ENCODE assay signal across 8 mouse cellular contexts in genomic region chr6:42709291-42710211, GRCm38 (mm10). TPM values are rescaled to one million over a fixed set of nuclear protein-coding genes. Genes with fewer than 3 reads are reported as not detected.
DNase-seq lines count a peak whose midpoint lies in the region; ATAC-seq and TF ChIP-seq lines count a peak whose summit lies in the region.

Gene Tcaf1, minus strand, starts transcription at chr6:42710088.

- ATAC-seq in embryonic facial prominence, embryonic 11.5 days (replicated peaks; ENCODE audit: insufficient number of reproducible peaks, low FRiP score, low TSS enrichment, low read depth), result peak; percentile 100
- ATAC-seq in midbrain, embryonic 11.5 days (ENCODE audit: low FRiP score), result peak; percentile 99

- no peaks in the 10 kb centered on the region for H3K27me3 ChIP-seq in embryonic facial prominence, embryonic 11.5 days (ENCODE audit: control insufficient read depth, insufficient read depth, low read length)
- H3K27me3 ChIP-seq in midbrain, embryonic 11.5 days (ENCODE audit: control insufficient read depth, insufficient read depth, low read length), result no peaks in the 10 kb centered on the region
- no peaks in the 10 kb centered on the region for H3K27me3 ChIP-seq in small intestine, adult 2 months (ENCODE audit: control insufficient read depth, insufficient read depth, low read length)
- no peaks in the 10 kb centered on the region for H3K27me3 ChIP-seq in thymus, adult 2 months (ENCODE audit: control insufficient read depth, insufficient read depth, low read length)

- no peaks in the 10 kb centered on the region for H3K9me3 ChIP-seq in embryonic facial prominence, embryonic 11.5 days (replicated peaks; ENCODE audit: control insufficient read depth, low read length)
- H3K9me3 ChIP-seq in midbrain, embryonic 11.5 days (ENCODE audit: control insufficient read depth, low read length), result no peaks in the 10 kb centered on the region

- DNase-seq in adrenal gland, postnatal 25 days, result peak; percentile 82
- DNase-seq in embryonic facial prominence, embryonic 11.5 days (ENCODE audit: low spot score), result peak; percentile 88
- peak; percentile 99 for DNase-seq in heart, adult 11 months
- DNase-seq in kidney, adult 11 months, result peak; percentile 65
- DNase-seq in left cerebral cortex, postnatal 25 days (ENCODE audit: low spot score in 2 of 2), result peak; percentile 88 to 97
- DNase-seq in midbrain, embryonic 11.5 days (ENCODE audit: low spot score, missing footprints), result peak; percentile 97
- DNase-seq in thymus, adult 2 months, result no peak

- TF ChIP-seq CTCF in small intestine, adult 2 months (IDR thresholded peaks at IDR 0.05; ENCODE audit: extremely low read depth, insufficient read length, insufficient replicate concordance, low read depth, low read length), result no peak
- no peak for TF ChIP-seq CTCF in thymus, adult 2 months (IDR thresholded peaks at IDR 0.05; ENCODE audit: borderline replicate concordance, control insufficient read depth, extremely low read depth, insufficient read depth, low read length, poor library complexity)

- peak within 1 kb of the TSS; percentile 76 for H3K4me2 ChIP-seq in embryonic facial prominence, embryonic 11.5 days (ENCODE audit: low read depth, low read length)
- peak within 1 kb of the TSS; percentile 78 for H3K4me2 ChIP-seq in midbrain, embryonic 11.5 days

- no peaks in the 10 kb centered on the region for H3K4me1 ChIP-seq in embryonic facial prominence, embryonic 11.5 days (ENCODE audit: control insufficient read depth, insufficient read depth, low read length)
- H3K4me1 ChIP-seq in midbrain, embryonic 11.5 days (ENCODE audit: control insufficient read depth, insufficient read depth, low read length), result peaks cover 2% of the 10 kb centered on the region; the same call in 1 of the 2 replicates
- no peaks in the 10 kb centered on the region for H3K4me1 ChIP-seq in small intestine, adult 2 months (ENCODE audit: control insufficient read depth, insufficient read depth, insufficient read length, low read length)
- H3K4me1 ChIP-seq in thymus, adult 2 months (replicated peaks; ENCODE audit: control insufficient read depth, insufficient read depth, low read length), result no peaks in the 10 kb centered on the region

- TF ChIP-seq POLR2A in small intestine, adult 2 months (IDR thresholded peaks at IDR 0.05; ENCODE audit: low read depth, low read length), result no peak
- TF ChIP-seq POLR2A in thymus, adult 2 months (IDR thresholded peaks at IDR 0.05; ENCODE audit: control insufficient read depth, extremely low read depth, insufficient read depth, low read length, poor library complexity), result no peak

- H3K36me3 ChIP-seq in embryonic facial prominence, embryonic 11.5 days (replicated peaks; ENCODE audit: control insufficient read depth, insufficient read depth, low read depth, low read length), result no peaks in the 10 kb centered on the region
- H3K36me3 ChIP-seq in midbrain, embryonic 11.5 days (ENCODE audit: control insufficient read depth, insufficient read depth, low read length), result no peaks in the 10 kb centered on the region
- no peaks in the 10 kb centered on the region for H3K36me3 ChIP-seq in small intestine, adult 2 months (ENCODE audit: control insufficient read depth, insufficient read depth, low read length)
- H3K36me3 ChIP-seq in thymus, adult 2 months (ENCODE audit: control insufficient read depth, insufficient read depth, low read length), result no peaks in the 10 kb centered on the region

- WGBS in embryonic facial prominence, embryonic 11.5 days, result 2% methylated on average over 28 of the region's 28 CpGs
- under 1% methylated on average over 28 of the region's 28 CpGs for WGBS in midbrain, embryonic 11.5 days
- 20% methylated on average over 28 of the region's 28 CpGs for WGBS in small intestine, adult 2 months
- WGBS in thymus, adult 2 months, result 33% methylated on average over 28 of the region's 28 CpGs

- peak within 1 kb of the TSS; percentile 38 for H3K27ac ChIP-seq in embryonic facial prominence, embryonic 11.5 days (replicated peaks; ENCODE audit: low read depth, low read length)
- peak within 1 kb of the TSS; percentile 85 for H3K27ac ChIP-seq in midbrain, embryonic 11.5 days (ENCODE audit: low read depth, low read length)
- no peak within 1 kb of the TSS; the same call in 1 of the 2 replicates for H3K27ac ChIP-seq in small intestine, adult 2 months (ENCODE audit: insufficient read depth, low read depth, low read length)
- H3K27ac ChIP-seq in thymus, adult 2 months (ENCODE audit: control insufficient read depth, insufficient read depth, low read length), result no peak within 1 kb of the TSS

- peak within 1 kb of the TSS; percentile 77 for H3K4me3 ChIP-seq in embryonic facial prominence, embryonic 11.5 days (ENCODE audit: low read depth, low read length)
- H3K4me3 ChIP-seq in midbrain, embryonic 11.5 days (ENCODE audit: low read depth, low read length), result peak within 1 kb of the TSS; percentile 79
- H3K4me3 ChIP-seq in small intestine, adult 2 months (ENCODE audit: low read depth, low read length), result peak within 1 kb of the TSS; percentile 70
- H3K4me3 ChIP-seq in thymus, adult 2 months (ENCODE audit: control insufficient read depth, insufficient read depth, low read length), result no peak within 1 kb of the TSS; the same call in 1 of the 2 replicates

- peak within 1 kb of the TSS; percentile 90 for H3K9ac ChIP-seq in embryonic facial prominence, embryonic 11.5 days (replicated peaks; ENCODE audit: low read length)
- H3K9ac ChIP-seq in midbrain, embryonic 11.5 days (ENCODE audit: low read length), result peak within 1 kb of the TSS; percentile 93

- intact Hi-C loops in left cerebral cortex, postnatal 25 days (cut with DNase I), result loop anchor here (2.0 kb wide), 1 partner anchor 17 kb away; no protein-coding TSS in a partner anchor

RNA-seq across cellular contexts. Expression of gene Tcaf1, which starts in this region (rescaled TPM):
- 72.4 and 86.5 TPM in 2 replicates for total RNA-seq in adrenal gland, postnatal 25 days (2021)
- 104 and 106 TPM in 2 replicates for polyA plus RNA-seq in embryonic facial prominence, embryonic 11.5 days (2014; fragmentation: Nextera tagmentation; extraction: Ambion mirVana)
- total RNA-seq in left cerebral cortex, postnatal 25 days (2021), result 100 to 1,000 TPM; 235 to 236 TPM
- polyA plus RNA-seq in midbrain, embryonic 11.5 days (2014; fragmentation: Nextera tagmentation; extraction: Ambion mirVana), result 155 and 156 TPM in 2 replicates
- polyA plus RNA-seq in small intestine, adult 2 months (2012; rRNA removed), result 2.2 and 2.9 TPM in 2 replicates
- polyA plus RNA-seq in thymus, adult 2 months (2012; rRNA removed), result 1.9 and 2.5 TPM in 2 replicates

Comparison
In these comparisons a context has a peak if more than half of its experiments do, and no peak if none do; other contexts are left out.
1. RNA of gene Tcaf1 (polyA plus RNA-seq): 155 to 156 TPM in midbrain, embryonic 11.5 days and 104 to 106 TPM in embryonic facial prominence, embryonic 11.5 days; 2.2 to 2.9 TPM in small intestine, adult 2 months and 1.9 to 2.5 TPM in thymus, adult 2 months; every median in the first group is over 10 times any median in the second.
2. H3K27ac ChIP-seq: peak in embryonic facial prominence, embryonic 11.5 days (single experiment) and midbrain, embryonic 11.5 days (single experiment); none in small intestine, adult 2 months (single experiment) and thymus, adult 2 months (single experiment).